Mouse (Mus musculus) monocyte, adult 5-6 weeks (primary cell): ENCODE measurements around the gene 2610028H24Rik. TPM values are rescaled to one million over a fixed set of nuclear protein-coding genes. Genes with fewer than 3 reads are reported as not detected.

Source experiments
- ATAC-seq: fragments of 153-309, 156-312 bp; replicated peaks from 2 replicates; pipeline ENCODE4 v1.8.0; 2017; ENCODE audit warnings: mild to moderate bottlenecking; ENCODE audit not compliant: low TSS enrichment, insufficient number of reproducible peaks, severe bottlenecking, poor library complexity, low FRiP score
- total RNA-seq: library from RNA; stranded (forward); fragments of 200-1000, 200-491, 200-594 nt; gene quantifications from 3 replicates; pipeline ENCODE4 v1.2.3, GENCODE M21; 2017

The 2610028H24Rik gene
- total RNA-seq, 1 experiment from 2014 or later, result not detected

- no peak for ATAC-seq
Observed at GRCm38 (mm10) chr10:76481480-76481879, 32.6 kb downstream of the 2610028H24Rik start.

- no peak for ATAC-seq
Observed at GRCm38 (mm10) chr10:76486302-76486701, 37.4 kb downstream of the 2610028H24Rik start.

- ATAC-seq, result no peak
Observed at GRCm38 (mm10) chr10:76488265-76488664, 39.4 kb downstream of the 2610028H24Rik start.

- no peak for ATAC-seq
Observed at GRCm38 (mm10) chr10:76489205-76489604, 40.3 kb downstream of the 2610028H24Rik start.

GRCm38 (mm10) chr10:76493527-76493926 is 44.6 kb downstream of the 2610028H24Rik start:
- no peak for ATAC-seq

- no peak for ATAC-seq
Observed at GRCm38 (mm10) chr10:76495501-76495900, 46.6 kb downstream of the 2610028H24Rik start.

GRCm38 (mm10) chr10:76496366-76496765 is 47.5 kb downstream of the 2610028H24Rik start:
- no peak for ATAC-seq

GRCm38 (mm10) chr10:76497522-76497921 is 48.6 kb downstream of the 2610028H24Rik start:
- no peak for ATAC-seq

- no peak for ATAC-seq
Observed at GRCm38 (mm10) chr10:76504271-76504943, 55.5 kb downstream of the 2610028H24Rik start.

GRCm38 (mm10) chr10:76505865-76506264 is 57.0 kb downstream of the 2610028H24Rik start:
- ATAC-seq, result no peak

Other genes with a start within 250 kb of the 2610028H24Rik start
- gene Prmt2, start 211.2 kb upstream of the 2610028H24Rik start, total RNA-seq, result 4.3 to 12.5 TPM (median 5.0 TPM) in 3 replicates
- gene S100b, start 195.2 kb upstream of the 2610028H24Rik start, total RNA-seq, result not detected in 3 replicates
- 5.5 to 8.2 TPM (median 6.8 TPM) in 3 replicates for gene Dip2a, start 103.8 kb upstream of the 2610028H24Rik start, total RNA-seq
- gene AC141477.1, start 8.6 kb upstream of the 2610028H24Rik start, total RNA-seq, result 23.2 to 90.2 TPM (median 54.9 TPM) in 3 replicates
- 36.3 to 48.3 TPM (median 40.0 TPM) in 3 replicates for gene Pcnt, start 6.3 kb upstream of the 2610028H24Rik start, total RNA-seq
- 56.0 to 77.8 TPM (median 72.0 TPM) in 3 replicates for gene Mcm3ap, start 19.8 kb downstream of the 2610028H24Rik start, total RNA-seq
- gene Ybey, start 20.0 kb downstream of the 2610028H24Rik start, total RNA-seq, result 2.2 to 4.7 TPM (median 2.4 TPM) in 3 replicates
- 4.4 to 8.6 TPM (median 4.7 TPM) in 3 replicates for gene Lss, start 82.5 kb downstream of the 2610028H24Rik start, total RNA-seq
- gene Spatc1l, start 113.2 kb downstream of the 2610028H24Rik start, total RNA-seq, result 0.87 TPM in 1 of 3 replicates, not detected in the others
- not detected in 3 replicates for gene Ftcd, start 126.6 kb downstream of the 2610028H24Rik start, total RNA-seq
- not detected in 3 replicates for gene Col6a2, start 174.5 kb downstream of the 2610028H24Rik start, total RNA-seq